Mouse (Mus musculus): ENCODE measurements at regions not wholly inside any gene's neighbourhood (a gene's known extent, or its start where the extent isn't known, plus 50 kb on each side); places are given as distances from the start of the nearest gene placed in this dataset.

DNA sequence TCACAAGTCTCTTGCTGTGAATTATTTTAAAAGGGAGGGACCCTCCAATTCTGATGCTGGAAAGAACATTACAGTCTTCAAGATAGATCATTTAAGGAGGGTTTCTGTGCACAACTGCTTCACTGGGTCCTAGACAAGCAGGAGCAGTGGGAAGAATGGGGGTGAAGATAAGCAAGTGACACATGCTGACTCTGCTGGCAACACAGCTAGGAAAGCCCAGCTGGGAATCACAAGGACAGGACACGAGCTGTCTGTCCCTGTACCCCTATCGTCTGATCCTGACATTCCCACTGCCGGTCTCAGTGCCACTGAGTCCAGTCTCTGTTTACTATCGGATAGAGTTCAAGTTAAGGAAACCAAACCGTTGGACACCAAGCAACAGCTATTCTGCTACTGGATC lies 216.3 kb downstream of the Gm12728 start:
- no peaks in the 10 kb centered on the region for H3K27me3 ChIP-seq
- no peaks in the 10 kb centered on the region for H3K9me3 ChIP-seq (replicated peaks)
- no peak for ATAC-seq (replicated peaks; ENCODE audit: insufficient number of reproducible peaks, insufficient read depth, low FRiP score, low read depth)
- no peak overlapping the region for H3K4me2 ChIP-seq
- H3K9ac ChIP-seq = no peak overlapping the region
- no peak overlapping the region for H3K27ac ChIP-seq
- H3K4me3 ChIP-seq = no peak overlapping the region
- no peaks in the 10 kb centered on the region for H3K4me1 ChIP-seq (replicated peaks)
- no peaks in the 10 kb centered on the region for H3K36me3 ChIP-seq
- 59% methylated on average over 5 of the region's 5 CpGs for WGBS

DNA sequence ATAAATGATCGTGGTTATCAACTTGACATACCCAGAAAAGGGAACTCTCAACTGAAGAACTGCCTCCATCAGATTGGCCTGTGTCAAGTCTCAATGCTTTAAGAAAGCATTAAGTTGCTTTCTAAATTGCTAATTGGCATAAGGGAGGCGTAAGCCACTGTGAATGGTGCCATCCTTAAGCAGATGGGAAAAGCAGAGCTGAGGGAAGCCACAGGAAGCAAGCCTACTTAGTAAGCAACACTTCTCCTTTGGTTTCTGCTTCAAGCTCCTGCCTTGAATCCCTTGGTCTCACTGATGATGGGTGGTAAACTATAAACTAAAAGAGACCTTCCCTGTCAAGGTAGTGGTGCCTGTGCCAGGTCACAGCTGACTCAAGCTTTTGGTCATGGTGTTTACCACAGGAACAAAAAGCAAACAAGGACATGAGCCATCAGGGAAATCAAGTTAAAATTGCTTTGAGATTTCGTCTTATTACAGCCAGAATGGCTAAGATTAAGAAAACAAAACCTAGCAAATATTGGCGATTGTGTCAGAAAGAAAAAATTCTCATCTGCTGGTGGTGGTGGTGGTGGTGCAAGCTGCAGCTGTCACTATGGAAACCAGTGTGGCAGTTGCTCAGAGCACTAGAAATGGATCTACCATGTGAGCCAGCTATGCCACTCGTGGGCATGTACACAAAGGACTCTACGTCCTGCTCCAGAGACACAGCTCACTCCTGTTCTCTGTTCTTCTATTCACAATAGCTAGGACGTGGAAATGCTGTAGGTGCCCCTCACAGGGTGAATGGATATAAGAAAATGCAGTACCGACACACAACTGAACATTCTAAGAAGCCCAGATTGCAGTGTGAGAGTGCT lies 217.9 kb downstream of the Gm12728 start:
- no peaks in the 10 kb centered on the region for H3K27me3 ChIP-seq
- H3K36me3 ChIP-seq = no peaks in the 10 kb centered on the region
- no peak overlapping the region for H3K4me2 ChIP-seq
- no peak overlapping the region for H3K9ac ChIP-seq
- no peak for ATAC-seq (replicated peaks; ENCODE audit: insufficient number of reproducible peaks, insufficient read depth, low FRiP score, low read depth)
- H3K27ac ChIP-seq = no peak overlapping the region
- 63% methylated on average over 8 of the region's 8 CpGs for WGBS
- no peak overlapping the region for H3K4me3 ChIP-seq
- H3K4me1 ChIP-seq (replicated peaks) = no peaks in the 10 kb centered on the region
- no peaks in the 10 kb centered on the region for H3K9me3 ChIP-seq (replicated peaks)

GRCm38 (mm10) chr4:106017065-106017646 lies 227.5 kb downstream of the Gm12728 start:
- no peak for ATAC-seq (replicated peaks; ENCODE audit: insufficient number of reproducible peaks, insufficient read depth, low FRiP score, low read depth)
- no peaks in the 10 kb centered on the region for H3K27me3 ChIP-seq
- 78% methylated on average over 6 of the region's 6 CpGs for WGBS
- no peaks in the 10 kb centered on the region for H3K36me3 ChIP-seq
- H3K4me1 ChIP-seq (replicated peaks) = peaks cover 12% of the 10 kb centered on the region
- no peak overlapping the region for H3K4me2 ChIP-seq
- no peak overlapping the region for H3K9ac ChIP-seq
- H3K9me3 ChIP-seq (replicated peaks) = no peaks in the 10 kb centered on the region
- no peak overlapping the region for H3K27ac ChIP-seq
- no peak overlapping the region for H3K4me3 ChIP-seq

DNA sequence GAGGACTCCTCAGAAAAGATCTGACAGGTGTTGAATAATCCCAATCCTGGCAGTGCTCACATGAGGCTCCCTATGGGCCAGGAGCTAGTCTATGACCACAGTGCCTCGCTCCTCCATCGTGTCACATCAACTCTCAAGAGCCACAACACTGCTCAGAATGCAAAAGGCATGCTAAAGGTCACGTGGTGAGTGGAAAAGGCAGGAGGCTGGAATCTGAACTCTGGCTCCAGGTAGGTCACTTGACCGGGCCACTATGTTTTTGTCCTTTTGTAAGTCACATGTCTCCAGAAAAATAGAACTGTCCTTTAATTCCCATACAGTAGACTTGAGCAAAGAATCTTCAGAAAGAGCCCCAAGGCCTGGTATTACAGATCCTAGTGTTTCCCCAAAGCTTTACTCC lies 229.3 kb downstream of the Gm12728 start:
- Histone ChIP-seq H3K9ac (no peak overlapping the region), H3K27ac (no peak overlapping the region), H3K4me3 (no peak overlapping the region), H3K4me1 (replicated peaks) (peaks cover 12% of the 10 kb centered on the region), H3K27me3 (no peaks in the 10 kb centered on the region), H3K9me3 (replicated peaks) (no peaks in the 10 kb centered on the region), H3K4me2 (no peak overlapping the region), H3K36me3 (no peaks in the 10 kb centered on the region)
- no peak for ATAC-seq (replicated peaks; ENCODE audit: insufficient number of reproducible peaks, insufficient read depth, low FRiP score, low read depth)
- 54% methylated on average over 4 of the region's 4 CpGs for WGBS

DNA sequence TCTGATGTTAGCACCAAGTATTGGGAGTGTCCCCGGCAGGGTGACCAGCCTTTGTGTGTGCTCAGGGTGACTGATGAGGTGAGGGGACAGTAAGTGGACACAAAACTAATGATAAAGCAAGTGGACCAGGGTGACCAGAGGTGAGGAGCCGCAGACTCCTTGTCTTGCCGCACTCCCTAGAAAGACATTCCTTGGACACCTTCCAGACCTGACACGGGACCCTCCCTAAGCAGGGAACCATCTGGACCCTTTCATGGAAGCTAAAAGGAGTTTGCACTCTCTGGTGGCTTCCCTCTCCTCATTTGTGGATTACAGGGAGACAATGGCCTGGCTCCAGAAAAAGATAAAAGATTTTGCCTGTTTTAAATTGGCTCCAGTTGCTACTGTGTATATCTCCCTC lies 230.7 kb downstream of the Gm12728 start:
- no peaks in the 10 kb centered on the region for H3K36me3 ChIP-seq
- ATAC-seq (replicated peaks; ENCODE audit: insufficient number of reproducible peaks, insufficient read depth, low FRiP score, low read depth) = no peak
- no peaks in the 10 kb centered on the region for H3K9me3 ChIP-seq (replicated peaks)
- H3K4me2 ChIP-seq = no peak overlapping the region
- H3K9ac ChIP-seq = no peak overlapping the region
- no peaks in the 10 kb centered on the region for H3K27me3 ChIP-seq
- peaks cover 12% of the 10 kb centered on the region for H3K4me1 ChIP-seq (replicated peaks)
- 31% methylated on average over 4 of the region's 4 CpGs for WGBS
- no peak overlapping the region for H3K4me3 ChIP-seq
- no peak overlapping the region for H3K27ac ChIP-seq

DNA sequence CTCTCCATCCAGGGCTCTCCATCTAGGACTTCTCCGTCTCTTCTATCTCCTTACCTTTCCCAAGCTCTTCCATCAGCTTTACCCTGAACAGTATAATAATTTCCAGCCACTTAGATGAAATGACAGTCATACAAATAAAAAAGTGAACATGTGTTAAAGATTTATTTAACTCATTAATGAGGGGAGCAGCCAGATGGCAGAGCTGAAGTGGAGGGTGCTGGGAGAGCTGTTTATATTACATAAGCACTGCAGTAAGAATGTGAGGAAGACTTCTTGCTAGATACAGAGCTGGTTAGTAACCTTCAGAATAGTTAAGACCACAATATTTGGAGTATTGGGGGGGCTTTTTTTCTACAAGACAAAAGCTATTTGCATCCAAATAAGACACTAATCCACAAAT lies 234.9 kb downstream of the Gm12728 start:
- no peaks in the 10 kb centered on the region for H3K36me3 ChIP-seq
- 89% methylated on average over 1 of the region's 1 CpGs for WGBS
- no peak overlapping the region for H3K9ac ChIP-seq
- no peaks in the 10 kb centered on the region for H3K27me3 ChIP-seq
- no peak overlapping the region for H3K27ac ChIP-seq
- H3K4me3 ChIP-seq = no peak overlapping the region
- H3K4me1 ChIP-seq (replicated peaks) = peaks cover 8% of the 10 kb centered on the region; the same call in 1 of the 2 replicates
- no peak for ATAC-seq (replicated peaks; ENCODE audit: insufficient number of reproducible peaks, insufficient read depth, low FRiP score, low read depth)
- H3K9me3 ChIP-seq (replicated peaks) = no peaks in the 10 kb centered on the region
- no peak overlapping the region for H3K4me2 ChIP-seq

DNA sequence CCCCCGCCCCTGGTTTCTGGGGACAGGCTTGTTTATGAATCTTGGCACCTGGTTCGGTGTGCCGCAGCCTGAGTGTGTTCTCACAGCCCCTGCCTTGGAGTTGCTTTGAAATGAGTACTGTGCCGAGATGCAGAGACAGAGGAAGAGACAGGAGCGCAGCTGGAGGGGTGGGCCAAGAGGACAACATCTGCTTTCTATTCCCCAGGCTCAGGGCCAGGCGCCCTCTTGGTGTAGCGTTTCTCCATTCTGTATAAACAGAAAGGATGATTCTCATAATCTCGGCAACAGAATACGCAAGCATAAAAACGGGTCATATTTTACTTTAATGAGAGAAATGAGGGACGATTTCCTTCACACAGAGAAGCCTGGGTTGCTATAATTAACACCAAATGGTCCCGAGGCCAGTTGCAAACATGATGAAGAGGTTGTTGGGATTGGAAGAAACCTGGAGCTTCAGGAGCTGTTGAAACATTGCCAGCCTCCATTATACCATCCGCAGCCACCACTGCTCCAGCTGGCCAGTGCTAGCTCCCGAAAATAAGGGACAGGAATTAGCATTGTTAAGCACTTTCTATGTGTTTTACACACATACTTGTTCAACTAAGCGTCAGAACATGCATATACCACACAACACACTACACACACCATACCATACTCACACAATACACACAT lies 236.4 kb downstream of the Gm12728 start:
- 72% methylated on average over 15 of the region's 15 CpGs for WGBS
- Histone ChIP-seq H3K27ac (no peak overlapping the region), H3K4me2 (no peak overlapping the region), H3K4me3 (no peak overlapping the region), H3K4me1 (replicated peaks) (no peaks in the 10 kb centered on the region), H3K9me3 (replicated peaks) (0 out of 2 replicates have a peak, but pooled peaks cover 3% of the 10 kb centered on the region), H3K9ac (no peak overlapping the region), H3K36me3 (no peaks in the 10 kb centered on the region), H3K27me3 (no peaks in the 10 kb centered on the region)
- ATAC-seq (replicated peaks; ENCODE audit: insufficient number of reproducible peaks, insufficient read depth, low FRiP score, low read depth) = no peak

- 68% methylated on average over 7 of the region's 7 CpGs for WGBS
- no peak for ATAC-seq (replicated peaks; ENCODE audit: insufficient number of reproducible peaks, insufficient read depth, low FRiP score, low read depth)
- H3K4me1 ChIP-seq (replicated peaks) = peaks cover 6% of the 10 kb centered on the region
- H3K36me3 ChIP-seq = no peaks in the 10 kb centered on the region
- no peak overlapping the region for H3K9ac ChIP-seq
- H3K9me3 ChIP-seq (replicated peaks) = no peaks in the 10 kb centered on the region
- no peak overlapping the region for H3K4me2 ChIP-seq
- H3K4me3 ChIP-seq = no peak overlapping the region
- no peaks in the 10 kb centered on the region for H3K27me3 ChIP-seq
- H3K27ac ChIP-seq = no peak overlapping the region
Measured at GRCm38 (mm10) chr4:106040376-106040775, 250.7 kb downstream of the Gm12728 start.

- no peaks in the 10 kb centered on the region for H3K27me3 ChIP-seq
- H3K9ac ChIP-seq = no peak overlapping the region
- peaks cover 6% of the 10 kb centered on the region for H3K4me1 ChIP-seq (replicated peaks)
- no peaks in the 10 kb centered on the region for H3K9me3 ChIP-seq (replicated peaks)
- no peak for ATAC-seq (replicated peaks; ENCODE audit: insufficient number of reproducible peaks, insufficient read depth, low FRiP score, low read depth)
- 48% methylated on average over 3 of the region's 3 CpGs for WGBS
- H3K4me2 ChIP-seq = no peak overlapping the region
- no peaks in the 10 kb centered on the region for H3K36me3 ChIP-seq
- H3K4me3 ChIP-seq = no peak overlapping the region
- H3K27ac ChIP-seq = no peak overlapping the region
Measured at GRCm38 (mm10) chr4:106042456-106042855, 252.8 kb downstream of the Gm12728 start.

DNA sequence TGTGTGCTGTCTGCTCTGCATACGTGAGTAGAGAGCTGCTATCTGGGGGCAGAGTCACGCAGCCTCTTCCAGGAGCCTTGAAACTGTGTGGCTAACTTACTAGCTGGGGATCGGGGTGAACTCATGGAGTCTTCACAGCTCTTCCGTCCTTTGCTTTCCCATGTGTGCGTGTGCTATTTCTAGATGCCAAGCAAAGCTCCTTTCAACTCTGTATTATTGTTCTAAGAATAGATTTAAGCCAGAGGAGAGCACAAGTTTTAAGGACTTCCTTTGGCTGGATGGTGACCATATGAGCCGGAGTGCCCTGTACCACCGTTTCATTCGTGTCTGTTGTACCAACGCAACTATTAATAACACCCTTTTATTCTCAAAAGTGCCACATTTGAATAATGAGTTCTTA lies 254.0 kb downstream of the Gm12728 start:
- no peak overlapping the region for H3K4me2 ChIP-seq
- WGBS = 53% methylated on average over 9 of the region's 9 CpGs
- H3K4me1 ChIP-seq (replicated peaks) = peaks cover 6% of the 10 kb centered on the region

GRCm38 (mm10) chr4:106048053-106048452 lies 258.4 kb downstream of the Gm12728 start:
- no peak; the same call in 1 of the 2 replicates for ATAC-seq (replicated peaks; ENCODE audit: insufficient number of reproducible peaks, insufficient read depth, low FRiP score, low read depth)
- WGBS = 48% methylated on average over 8 of the region's 8 CpGs
- H3K27ac ChIP-seq = no peak overlapping the region
- no peaks in the 10 kb centered on the region for H3K9me3 ChIP-seq (replicated peaks)
- no peaks in the 10 kb centered on the region for H3K27me3 ChIP-seq
- no peak overlapping the region for H3K4me2 ChIP-seq
- H3K4me1 ChIP-seq (replicated peaks) = peaks cover 6% of the 10 kb centered on the region
- H3K36me3 ChIP-seq = no peaks in the 10 kb centered on the region
- no peak overlapping the region for H3K9ac ChIP-seq
- no peak overlapping the region for H3K4me3 ChIP-seq

More for the DNA sequence above, 254.0 kb downstream of the Gm12728 start:
- Histone ChIP-seq H3K9me3 (replicated peaks) (no peaks in the 10 kb centered on the region), H3K4me3 (no peak overlapping the region), H3K27ac (peak overlapping the region; percentile 35), H3K27me3 (no peaks in the 10 kb centered on the region), H3K9ac (no peak overlapping the region), H3K36me3 (no peaks in the 10 kb centered on the region)
- no peak for ATAC-seq (replicated peaks; ENCODE audit: insufficient number of reproducible peaks, insufficient read depth, low FRiP score, low read depth)

Measured in heart, embryonic 15.5 days (tissue).